Mouse (Mus musculus): ENCODE results near the gene Neurl3.
A peak's percentile ranks its signal among the peaks of the same experiment; 100 is the strongest.

The Neurl3 gene

GRCm38 (mm10) chr1:36257276-36257675, 17.2 kb downstream of the Neurl3 start:
- no peak for DNase-seq (ENCODE audit: low spot score)

- no peak for DNase-seq (ENCODE audit: low spot score)
These were observed 18.4 kb downstream of the Neurl3 start for GRCm38 (mm10) chr1:36255871-36256640.

GRCm38 (mm10) chr1:36254635-36255360, 19.7 kb downstream of the Neurl3 start:
- peak; percentile 85 for DNase-seq (ENCODE audit: low spot score)

- peak; percentile 94 for DNase-seq (ENCODE audit: low spot score)
These were observed 21.7 kb downstream of the Neurl3 start for GRCm38 (mm10) chr1:36252791-36253190.

- no peak for DNase-seq (ENCODE audit: low spot score)
These were observed 23.1 kb downstream of the Neurl3 start for GRCm38 (mm10) chr1:36251426-36251825.

- DNase-seq (ENCODE audit: low spot score): no peak
These were observed 27.8 kb downstream of the Neurl3 start for GRCm38 (mm10) chr1:36246688-36247087.

GRCm38 (mm10) chr1:36244828-36245215, 29.7 kb downstream of the Neurl3 start:
- no peak for DNase-seq (ENCODE audit: low spot score)

GRCm38 (mm10) chr1:36244058-36244827, 30.2 kb downstream of the Neurl3 start, which contains the start of gene Uggt1:
Gene Uggt1 (minus strand): TSS chr1:36244720.
- peak; percentile 98 for DNase-seq (ENCODE audit: low spot score)

GRCm38 (mm10) chr1:36243447-36244057, 30.9 kb downstream of the Neurl3 start:
- DNase-seq (ENCODE audit: low spot score): no peak

GRCm38 (mm10) chr1:36241903-36242429, 32.5 kb downstream of the Neurl3 start:
- no peak for DNase-seq (ENCODE audit: low spot score)

- no peak for DNase-seq (ENCODE audit: low spot score)
These were observed 34.3 kb downstream of the Neurl3 start for GRCm38 (mm10) chr1:36240176-36240575.

GRCm38 (mm10) chr1:36239396-36239795, 35.1 kb downstream of the Neurl3 start:
- no peak for DNase-seq (ENCODE audit: low spot score)

GRCm38 (mm10) chr1:36235855-36236254, 38.6 kb downstream of the Neurl3 start:
- peak; percentile 53 for DNase-seq (ENCODE audit: low spot score)

GRCm38 (mm10) chr1:36235057-36235639, 39.3 kb downstream of the Neurl3 start:
- no peak for DNase-seq (ENCODE audit: low spot score)

GRCm38 (mm10) chr1:36233218-36233617, 41.3 kb downstream of the Neurl3 start:
- no peak for DNase-seq (ENCODE audit: low spot score)

GRCm38 (mm10) chr1:36230919-36231705, 43.4 kb downstream of the Neurl3 start:
- DNase-seq (ENCODE audit: low spot score): no peak

- DNase-seq (ENCODE audit: low spot score): no peak
These were observed 46.0 kb downstream of the Neurl3 start for GRCm38 (mm10) chr1:36228461-36228860.

- peak; percentile 55 for DNase-seq (ENCODE audit: low spot score)
These were observed 49.8 kb downstream of the Neurl3 start for GRCm38 (mm10) chr1:36224648-36225047.
